Mouse (Mus musculus) heart, adult 2 months (tissue): ENCODE measurements around the gene Olfr1417.

Experiments used
- CTCF ChIP-seq: fragments of 200-600 bp; IDR thresholded peaks from 2 replicates; pipeline ENCODE4 v1.8.1; 2022; ENCODE audit warnings: antibody characterized with exemption, mild to moderate bottlenecking, moderate library complexity
- EP300 ChIP-seq: fragments of 200-500 bp; IDR thresholded peaks from 2 replicates; pipeline ENCODE4 v1.6.1; 2011; ENCODE audit warnings: low read depth, low read length, control low read depth; ENCODE audit not compliant: insufficient read depth
- POLR2A ChIP-seq: fragments of 200-500 bp; IDR thresholded peaks from 2 replicates; pipeline ENCODE4 v1.6.1; 2011; ENCODE audit warnings: mild to moderate bottlenecking, low read depth, low read length, control low read depth; ENCODE audit not compliant: insufficient read depth

DNA sequence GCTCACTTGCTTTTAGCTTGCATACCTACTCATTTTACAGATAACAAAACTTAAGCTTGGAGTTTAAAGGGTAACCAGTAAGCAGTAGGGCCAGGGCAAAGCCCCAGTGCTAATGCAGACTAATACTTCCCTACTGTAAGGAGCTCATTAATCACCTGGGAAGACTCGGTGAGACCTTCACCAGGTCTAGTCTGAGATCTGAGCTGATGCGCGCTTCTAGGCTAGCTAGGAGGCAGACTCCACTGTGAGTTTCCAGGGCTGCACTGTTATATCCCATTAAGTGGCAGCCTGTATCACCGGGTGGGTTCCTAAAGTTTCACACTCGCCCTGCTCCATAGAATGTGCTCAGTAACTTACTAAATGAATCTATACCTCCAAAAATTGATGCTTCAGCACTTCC, 21.4 kb downstream of the Olfr1417 start:
- TF ChIP-seq CTCF: no peak
- TF ChIP-seq POLR2A: no peak
- TF ChIP-seq EP300: no peak
